Mouse (Mus musculus) ES-Bruce4 (cell line): ENCODE data around the gene Timeless.

Experiments
- CTCF ChIP-seq: IDR thresholded peaks from one replicate; pipeline ENCODE4 v1.8.1; 2011; ENCODE audit warnings: low read depth, low read length
- POLR2A ChIP-seq: IDR thresholded peaks from one replicate; pipeline ENCODE4 v1.8.1; 2011; ENCODE audit warnings: low read length; ENCODE audit not compliant: insufficient read depth

- TF ChIP-seq POLR2A, result no peak
- no peak for TF ChIP-seq CTCF
Observed at GRCm38 (mm10) chr10:128297221-128297620, 65.4 kb downstream of the Timeless start.
